Mouse (Mus musculus) mouse trophoblast stem cell (cell line): ENCODE measurements around the gene Ebi3.
"Not testable (repeated sequence)": the region's sequence is repeated elsewhere in the genome, so short reads cannot be mapped to it uniquely, and the experiment has no call there.

Source experiments
- in situ Hi-C, 2 experiments: fragments of 300-500 bp; cut with MseI, MboI; formaldehyde crosslinking; loops; 2 replicates in 1 of 2; 3 replicates in 1 of 2; pipeline ENCODE4 v1.15.1; 2025

The Ebi3 gene

DNA sequence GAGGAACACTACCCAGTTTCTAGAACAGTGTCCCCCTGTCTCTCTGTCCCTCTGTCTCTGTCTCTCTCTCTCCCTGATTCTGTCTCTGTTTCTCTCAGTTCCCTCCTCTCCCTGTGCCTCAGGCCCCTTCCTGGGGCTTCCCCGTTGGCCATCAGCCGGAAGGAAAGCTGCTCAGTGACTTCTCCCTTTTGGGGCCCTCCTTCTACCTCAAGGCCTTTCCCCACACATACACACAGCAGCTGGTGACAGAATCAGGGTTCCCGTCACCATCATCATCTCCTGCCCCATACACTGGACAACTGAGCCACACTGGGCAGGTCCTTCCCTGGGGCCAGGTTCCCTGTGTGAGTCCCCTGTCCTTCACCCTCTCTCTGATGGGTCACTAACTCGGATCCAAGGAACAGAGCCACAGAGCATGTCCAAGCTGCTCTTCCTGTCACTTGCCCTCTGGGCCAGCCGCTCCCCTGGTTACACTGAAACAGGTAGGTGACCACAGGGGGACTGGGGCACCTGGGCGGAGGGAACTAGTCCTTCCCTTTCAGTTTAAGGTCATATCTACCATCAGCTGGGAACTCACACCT, at the start of gene Ebi3:
TSS of gene Ebi3 (plus strand) at position 194 of the 581 bp plus-strand sequence.
- in situ Hi-C loops: no loop called here

GRCm38 (mm10) chr17:55903087-55903486, 49.4 kb upstream of the Ebi3 start:
- in situ Hi-C loops: no loop called here

DNA sequence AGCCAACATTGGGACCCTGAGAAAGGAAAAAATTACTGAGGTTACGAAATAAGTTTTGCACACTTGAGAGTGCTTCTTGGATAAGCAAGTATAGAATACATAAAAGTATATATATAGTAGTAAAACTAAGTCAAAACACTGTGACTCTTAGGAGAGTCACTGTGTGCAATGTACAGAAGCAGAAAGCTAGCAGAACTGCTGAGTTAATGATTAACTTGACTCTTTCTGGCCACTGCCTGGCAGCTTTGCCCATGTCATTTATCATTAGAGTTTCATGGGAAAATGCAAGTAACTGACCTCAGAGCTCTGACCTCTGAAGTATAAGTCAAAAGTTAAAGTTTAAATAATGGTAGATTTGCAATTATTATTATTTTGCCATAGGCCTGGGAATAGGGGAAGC, 48.8 kb upstream of the Ebi3 start:
- in situ Hi-C loops: no loop called here

- in situ Hi-C loops: no loop called here
Observed at GRCm38 (mm10) chr17:55904131-55904530, 48.3 kb upstream of the Ebi3 start.

GRCm38 (mm10) chr17:55906669-55907068, 45.8 kb upstream of the Ebi3 start:
- in situ Hi-C loops: no loop called here

DNA sequence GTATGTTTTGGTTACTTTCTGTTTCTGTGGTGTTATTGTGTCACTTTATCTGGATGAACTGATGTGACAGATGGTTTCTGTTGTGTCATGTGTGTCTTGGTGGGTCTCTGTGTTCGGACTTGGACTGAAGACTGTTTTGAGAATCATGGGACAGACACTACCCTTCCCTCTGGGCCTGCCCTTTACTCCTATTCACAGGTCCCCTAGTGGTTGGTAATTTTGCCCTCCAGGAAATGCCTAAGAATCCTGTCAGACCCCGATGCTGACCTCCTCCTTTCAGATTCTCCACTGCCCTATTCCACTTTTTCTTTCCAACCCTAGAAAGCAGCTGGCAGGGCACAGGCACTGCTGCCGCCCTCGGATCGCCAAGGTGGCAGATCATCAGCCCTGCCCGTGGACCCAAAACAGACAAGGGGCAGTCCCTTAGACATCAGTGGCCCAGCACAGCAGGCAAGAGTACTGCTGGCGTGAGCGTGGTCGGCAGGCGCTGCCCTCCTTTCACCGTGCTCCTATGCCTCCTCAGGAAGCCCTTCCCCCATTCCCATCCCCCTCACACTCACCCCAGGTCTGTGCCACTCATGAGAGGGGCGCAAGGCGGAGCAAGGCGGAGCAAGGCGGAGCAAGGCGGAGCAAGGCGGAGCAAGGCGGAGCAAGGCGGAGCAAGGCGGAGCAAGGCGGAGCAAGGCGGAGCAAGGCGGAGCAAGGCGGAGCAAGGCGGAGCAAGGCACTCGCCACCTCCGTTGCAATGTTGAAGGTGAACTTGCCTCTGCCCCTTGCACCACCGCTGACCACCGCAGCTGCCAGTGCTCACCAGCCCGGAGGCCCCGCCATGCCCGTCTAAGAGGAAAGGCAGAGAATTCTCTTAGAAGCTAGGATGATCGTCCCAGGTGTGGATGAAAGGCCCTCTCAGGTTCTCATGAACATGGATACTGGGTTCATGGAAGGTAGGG, 20.6 kb upstream of the Ebi3 start:
- in situ Hi-C loops: no loop called here

GRCm38 (mm10) chr17:55932635-55933034, 19.8 kb upstream of the Ebi3 start:
- in situ Hi-C loops: no loop called here

DNA sequence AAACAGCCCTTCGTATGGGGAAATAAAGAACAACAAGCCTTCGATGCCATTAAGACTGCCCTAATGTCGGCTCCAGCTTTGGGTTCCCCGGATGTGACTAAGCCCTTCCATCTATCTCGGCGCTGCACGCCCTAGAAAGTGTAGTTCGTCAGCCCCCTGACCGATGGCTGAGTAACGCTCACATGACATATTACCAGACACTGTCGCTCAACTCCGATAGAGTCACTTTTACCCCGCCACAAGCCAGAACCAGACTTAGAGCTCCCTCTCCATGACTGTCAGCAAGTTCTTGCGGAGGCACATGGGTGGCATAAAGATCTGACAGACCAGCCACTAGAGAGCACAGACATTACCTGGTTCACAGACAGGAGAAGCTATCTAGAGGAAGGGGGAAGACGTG, 19.2 kb upstream of the Ebi3 start:
- in situ Hi-C loops: no loop called here

DNA sequence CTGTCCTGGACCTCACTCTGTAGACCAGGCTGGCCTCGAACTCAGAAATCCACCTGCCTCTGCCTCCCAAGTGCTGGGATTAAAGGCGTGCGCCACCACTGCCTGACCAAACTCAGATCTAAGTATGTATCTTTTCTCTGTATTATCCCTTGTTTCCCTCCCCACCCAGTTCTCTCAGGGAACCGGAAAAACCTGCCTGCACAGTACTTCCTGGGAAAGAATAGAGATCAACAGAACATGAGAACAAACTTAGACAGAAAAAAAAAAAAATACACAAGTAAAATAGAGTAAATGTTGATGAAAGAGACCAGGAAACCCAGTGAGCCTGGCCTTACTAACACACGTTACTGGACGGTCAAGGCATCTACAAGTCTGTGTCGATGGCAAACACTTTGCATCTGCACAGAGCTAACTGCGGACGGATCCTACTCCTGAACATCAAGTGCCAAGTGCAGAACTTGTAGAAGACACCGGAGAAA, 8.0 kb upstream of the Ebi3 start:
- in situ Hi-C loops: not testable (repeated sequence)

DNA sequence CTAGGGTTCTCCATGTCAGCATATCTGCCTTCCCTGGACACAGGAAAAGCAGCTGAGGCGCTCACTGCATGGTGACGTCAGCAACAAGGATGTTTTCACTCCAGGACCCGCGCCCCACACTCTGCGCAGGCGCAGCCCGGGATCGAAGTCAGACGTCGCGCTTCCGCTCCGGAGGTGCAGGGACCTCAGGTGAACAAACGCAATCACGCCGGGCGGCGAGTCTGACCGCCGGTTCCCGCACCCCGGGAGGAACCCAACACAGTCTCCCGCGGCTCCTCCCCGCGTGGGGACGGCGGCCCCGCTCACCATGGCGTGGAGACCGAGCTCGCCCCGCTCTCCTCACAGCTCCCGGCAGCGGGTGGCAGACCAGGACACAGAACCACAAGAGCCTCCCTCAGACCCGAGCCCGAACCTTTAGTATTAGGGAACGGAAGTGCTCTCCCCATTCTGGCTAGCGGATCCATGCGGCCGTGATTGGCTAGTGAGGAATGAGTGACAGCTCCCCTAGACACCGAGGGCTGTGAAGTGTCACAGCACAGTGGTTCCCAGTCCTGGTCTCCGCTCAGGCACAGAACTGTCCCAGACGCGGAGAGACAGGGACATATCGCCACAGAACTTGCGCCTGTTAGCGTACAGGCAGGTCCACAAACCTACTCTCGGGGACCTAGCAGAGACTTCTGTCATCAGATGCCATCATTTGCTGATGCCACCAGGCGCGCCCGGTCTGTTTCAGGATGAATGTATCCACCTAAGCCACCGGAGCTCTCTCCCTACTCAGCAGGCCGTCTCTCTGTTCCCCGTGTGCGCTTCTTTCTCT, 7.4 kb upstream of the Ebi3 start:
- in situ Hi-C loops: not testable (repeated sequence)

- in situ Hi-C loops: no loop called here
Observed at GRCm38 (mm10) chr17:55945696-55946095, 6.7 kb upstream of the Ebi3 start.

DNA sequence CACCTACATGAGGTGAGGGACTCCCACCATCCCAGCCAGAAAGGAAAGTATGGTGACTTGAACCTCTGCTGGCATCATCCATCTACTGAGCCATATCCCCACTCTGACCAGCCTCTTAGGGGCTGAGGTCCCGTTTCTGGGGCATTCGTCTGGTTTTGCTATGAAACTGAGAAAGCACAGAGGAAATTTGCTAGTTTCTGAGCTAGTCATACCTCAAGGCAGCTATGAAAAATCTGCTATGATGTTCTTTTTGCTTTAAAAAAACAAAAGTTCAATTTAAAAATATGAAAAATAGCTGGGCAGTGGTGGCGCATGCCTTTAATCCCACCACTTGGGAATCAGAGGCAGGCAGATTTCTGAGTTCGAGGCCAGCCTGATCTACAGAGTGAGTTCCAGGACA, 3.8 kb upstream of the Ebi3 start:
- in situ Hi-C loops: no loop called here

- in situ Hi-C loops: no loop called here
Observed at GRCm38 (mm10) chr17:55949400-55949799, 3.0 kb upstream of the Ebi3 start, which contains the start of gene Zfp119b. Gene Zfp119b, minus strand, starts transcription at chr17:55949500.

- in situ Hi-C loops: no loop called here
Observed at GRCm38 (mm10) chr17:55950601-55951000, 1.8 kb upstream of the Ebi3 start.

DNA sequence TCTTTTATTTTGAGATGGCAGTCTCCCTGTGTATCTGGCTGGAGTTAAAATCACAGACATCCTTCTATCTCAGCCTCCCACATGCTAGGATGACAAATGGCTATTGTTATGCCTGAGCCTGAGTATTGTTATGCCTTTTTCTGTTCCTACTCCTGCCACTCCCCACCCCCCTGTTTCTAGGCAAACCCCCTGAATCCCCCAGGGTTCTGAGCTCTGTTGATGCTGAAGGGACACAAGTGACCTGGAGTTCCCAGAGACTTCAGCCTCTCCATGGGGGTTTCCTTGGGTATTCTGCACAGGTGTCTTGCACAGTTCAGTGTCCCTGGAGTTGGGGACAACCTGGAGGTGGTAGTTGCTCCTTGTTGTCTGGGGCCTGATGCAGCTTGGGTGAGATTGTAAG, 399 bp upstream of the Ebi3 start:
- in situ Hi-C loops: no loop called here

- in situ Hi-C loops: no loop called here
Observed at GRCm38 (mm10) chr17:55953751-55954150, 1.3 kb downstream of the Ebi3 start.

GRCm38 (mm10) chr17:55954229-55954628, 1.8 kb downstream of the Ebi3 start:
- in situ Hi-C loops: no loop called here

DNA sequence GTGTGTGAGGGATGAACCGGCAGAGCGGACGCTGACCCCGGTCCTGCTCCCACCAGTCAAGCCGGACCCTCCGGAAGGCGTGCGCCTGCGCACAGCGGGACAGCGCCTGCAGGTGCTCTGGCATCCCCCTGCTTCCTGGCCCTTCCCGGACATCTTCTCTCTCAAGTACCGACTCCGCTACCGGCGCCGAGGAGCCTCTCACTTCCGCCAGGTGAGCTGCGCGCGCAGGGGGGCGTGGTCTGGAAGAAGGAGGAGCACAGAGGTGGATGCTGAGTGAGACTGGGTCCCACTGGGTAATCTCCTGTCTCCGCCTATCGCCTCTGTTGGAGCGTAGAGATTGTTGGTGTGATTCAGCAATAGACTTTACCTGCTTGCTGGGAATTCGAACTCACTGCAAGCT, 3.7 kb downstream of the Ebi3 start:
- in situ Hi-C loops: no loop called here

- in situ Hi-C loops: no loop called here
Observed at GRCm38 (mm10) chr17:55956591-55956990, 4.2 kb downstream of the Ebi3 start.

DNA sequence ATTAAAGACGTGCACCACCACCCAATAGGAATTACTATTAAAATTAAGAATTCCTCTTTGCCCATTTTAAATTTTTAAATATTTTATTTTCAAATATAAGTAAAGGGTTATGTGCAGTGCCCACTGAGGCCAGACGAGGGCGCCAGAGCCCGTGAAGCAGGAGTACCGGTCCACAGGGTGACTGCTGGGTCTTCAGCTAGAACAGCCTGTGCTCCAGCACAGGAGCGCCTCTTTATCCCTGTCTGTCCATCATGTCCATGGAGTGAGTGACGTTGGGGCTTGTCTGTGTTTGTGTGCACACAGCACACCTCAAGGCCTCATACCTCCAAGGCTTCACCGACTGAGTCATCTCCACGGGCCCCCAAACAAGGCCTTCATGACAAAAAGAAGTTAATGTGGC, 4.7 kb downstream of the Ebi3 start:
- in situ Hi-C loops: no loop called here

DNA sequence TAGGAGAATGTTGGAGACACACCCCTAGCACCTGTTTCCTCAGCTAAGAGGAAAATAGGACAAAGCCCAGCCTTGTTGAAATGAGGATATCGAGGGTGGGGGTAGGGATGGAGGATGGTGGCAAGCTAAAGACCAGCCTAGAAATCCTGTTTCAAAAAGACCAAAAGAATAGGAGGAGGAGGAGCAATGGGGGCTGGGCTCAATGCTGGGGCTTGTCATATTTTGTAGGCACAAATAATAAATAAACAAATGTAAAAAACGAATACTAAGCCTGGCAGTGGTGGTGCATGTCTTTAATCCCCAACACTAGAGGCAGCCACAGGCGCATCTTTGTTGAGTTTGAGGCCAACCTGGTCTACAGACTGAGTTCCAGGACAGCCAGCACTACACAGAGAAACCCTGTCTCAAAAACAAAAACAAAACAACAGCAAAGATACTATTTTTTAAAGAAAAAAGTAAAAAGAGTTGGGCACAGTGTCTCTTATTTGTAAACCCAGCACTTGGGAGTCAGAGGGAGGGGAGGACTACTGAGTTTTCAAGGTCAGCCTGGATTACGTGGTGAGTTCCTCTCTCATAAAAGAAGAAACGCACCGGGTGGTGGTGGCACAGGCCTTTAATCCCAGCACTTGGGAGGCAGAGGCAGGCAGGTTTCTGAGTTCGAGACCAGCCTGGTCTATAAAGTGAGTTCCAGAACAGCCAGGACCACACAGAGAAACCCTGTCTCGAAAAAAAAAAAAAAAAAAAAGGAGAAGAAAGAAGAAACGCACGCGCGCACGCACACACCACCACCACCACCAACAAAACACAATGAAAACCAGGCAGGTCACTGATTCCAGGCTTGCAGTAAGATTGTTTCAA, 5.5 kb downstream of the Ebi3 start:
- in situ Hi-C loops: no loop called here
